ENCODE assay signal across 18 mouse cellular contexts in genomic region chr12:25654456-25654855, GRCm38 (mm10).
"Had no signal": no experiment of that assay in that cellular context is flagged by ENCODE, and none has a peak within 500 bp of the region (broad histone marks: within the 10 kb centered on the region; RNA-seq: fewer than 3 reads in every experiment).

No protein-coding gene starts in this region.

- H3K27ac ChIP-seq: intestine, embryonic 15.5 days; kidney, embryonic 15.5 days; liver, embryonic 13.5 days; midbrain, embryonic 12.5 days; midbrain, embryonic 15.5 days; neural tube, embryonic 12.5 days; neural tube, embryonic 15.5 days; stomach, embryonic 15.5 days had no signal

- H3K9ac ChIP-seq: intestine, embryonic 15.5 days; kidney, embryonic 15.5 days; liver, embryonic 13.5 days; midbrain, embryonic 12.5 days; midbrain, embryonic 15.5 days; neural tube, embryonic 12.5 days; neural tube, embryonic 15.5 days; stomach, embryonic 15.5 days had no signal

- H3K4me2 ChIP-seq: intestine, embryonic 15.5 days; kidney, embryonic 15.5 days; liver, embryonic 13.5 days; midbrain, embryonic 12.5 days; midbrain, embryonic 15.5 days; neural tube, embryonic 12.5 days; neural tube, embryonic 15.5 days; stomach, embryonic 15.5 days had no signal

- ATAC-seq: intestine, embryonic 15.5 days; midbrain, embryonic 15.5 days had no signal

- H3K9me3 ChIP-seq: intestine, embryonic 15.5 days; kidney, embryonic 15.5 days; liver, embryonic 13.5 days; midbrain, embryonic 12.5 days; midbrain, embryonic 15.5 days; neural tube, embryonic 12.5 days; neural tube, embryonic 15.5 days; stomach, embryonic 15.5 days had no signal

- H3K36me3 ChIP-seq: intestine, embryonic 15.5 days; kidney, embryonic 15.5 days; liver, embryonic 13.5 days; midbrain, embryonic 12.5 days; midbrain, embryonic 15.5 days; neural tube, embryonic 12.5 days; neural tube, embryonic 15.5 days; stomach, embryonic 15.5 days had no signal

- DNase-seq: kidney, adult 11 months; kidney, postnatal 10 days; layer of hippocampus, postnatal 36 days; liver, embryonic 13.5 days; lung, adult 2 months; lung, postnatal 14 days; lung, postnatal 4 days; retina, postnatal 1 day; spleen, adult 18-20 months; thymus, adult 18-20 months; thymus, postnatal 36 days had no signal

- H3K27me3 ChIP-seq: intestine, embryonic 15.5 days; kidney, embryonic 15.5 days; liver, embryonic 13.5 days; midbrain, embryonic 12.5 days; midbrain, embryonic 15.5 days; neural tube, embryonic 12.5 days; neural tube, embryonic 15.5 days; stomach, embryonic 15.5 days had no signal

- H3K4me1 ChIP-seq: intestine, embryonic 15.5 days; kidney, embryonic 15.5 days; liver, embryonic 13.5 days; midbrain, embryonic 12.5 days; midbrain, embryonic 15.5 days; neural tube, embryonic 12.5 days; neural tube, embryonic 15.5 days; stomach, embryonic 15.5 days had no signal

- H3K4me3 ChIP-seq: intestine, embryonic 15.5 days; kidney, embryonic 15.5 days; liver, embryonic 13.5 days; midbrain, embryonic 12.5 days; midbrain, embryonic 15.5 days; neural tube, embryonic 12.5 days; neural tube, embryonic 15.5 days; stomach, embryonic 15.5 days had no signal
